Mouse (Mus musculus) cerebellum, adult 18-20 months (tissue): ENCODE data around the gene Atp7b.

ENCODE experiments used
- DNase-seq, 2 experiments: peaks; one replicate each; pipeline ENCODE4 v3.0.0; 2021

The Atp7b gene

GRCm38 (mm10) chr8:22022244-22022643, 37.9 kb downstream of the Atp7b start:
- no peak for DNase-seq

GRCm38 (mm10) chr8:22019498-22019897, 40.6 kb downstream of the Atp7b start:
- no peak for DNase-seq

DNA sequence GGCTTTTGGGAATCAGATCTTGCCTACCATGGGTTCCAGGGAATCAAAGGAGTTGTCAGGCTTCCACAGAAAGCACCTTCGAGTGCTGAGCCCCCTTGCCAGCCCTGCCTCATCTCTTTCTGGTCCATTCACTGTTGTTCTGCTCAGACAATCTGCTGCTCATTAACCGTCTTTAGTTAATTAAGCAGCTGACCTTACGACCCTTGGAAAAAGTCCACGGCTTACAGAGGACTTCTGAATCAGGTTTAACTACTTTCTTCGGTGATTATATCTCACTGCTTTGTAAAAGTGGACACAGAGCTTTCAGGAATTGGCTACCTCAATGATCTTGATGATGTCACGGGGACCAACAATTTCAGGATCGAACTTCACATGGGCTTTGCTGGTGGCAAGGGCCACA, 42.4 kb downstream of the Atp7b start:
- DNase-seq: no peak

- no peak for DNase-seq
Observed at GRCm38 (mm10) chr8:22013034-22013707, 46.9 kb downstream of the Atp7b start.

DNA sequence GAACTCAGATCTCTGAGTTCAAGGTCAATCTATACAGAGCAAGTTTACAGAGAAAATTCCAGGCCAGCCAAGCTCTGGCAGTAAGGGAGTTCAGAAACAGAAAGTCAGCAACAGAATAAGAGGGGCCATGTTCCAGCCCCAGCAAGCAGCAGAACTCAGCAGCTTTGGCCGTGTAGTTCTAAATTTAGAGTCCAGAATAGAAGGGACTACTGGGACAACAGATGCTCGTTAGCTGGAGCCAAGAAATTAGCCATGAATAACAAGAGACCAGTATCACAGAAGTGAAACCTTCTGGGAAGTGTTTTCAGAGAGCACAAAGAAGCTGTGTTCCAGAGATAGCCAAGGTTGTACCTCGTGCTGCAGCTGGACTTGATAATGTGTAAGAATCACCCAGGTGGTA, 50.7 kb downstream of the Atp7b start:
- DNase-seq: peak; percentile 12 to 18

DNA sequence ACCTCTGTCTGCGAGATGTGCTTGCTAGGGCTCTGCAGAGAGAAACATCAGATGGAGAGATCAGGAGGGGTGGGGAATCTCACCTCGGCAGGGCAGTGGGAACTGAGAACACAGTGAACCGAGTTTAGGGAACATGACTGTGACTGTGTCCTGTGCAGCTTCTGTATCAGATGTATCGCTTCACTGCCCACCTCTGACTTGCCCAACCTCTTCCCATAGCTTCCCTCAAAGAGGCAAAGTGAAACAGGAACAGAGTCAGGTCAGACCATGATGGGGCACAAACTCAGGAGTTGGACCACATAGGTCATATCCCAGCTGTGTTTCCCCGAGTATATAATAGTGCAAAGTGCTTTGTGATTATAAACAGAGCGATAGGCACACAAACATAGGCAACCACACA, 53.7 kb downstream of the Atp7b start:
- no peak for DNase-seq

DNA sequence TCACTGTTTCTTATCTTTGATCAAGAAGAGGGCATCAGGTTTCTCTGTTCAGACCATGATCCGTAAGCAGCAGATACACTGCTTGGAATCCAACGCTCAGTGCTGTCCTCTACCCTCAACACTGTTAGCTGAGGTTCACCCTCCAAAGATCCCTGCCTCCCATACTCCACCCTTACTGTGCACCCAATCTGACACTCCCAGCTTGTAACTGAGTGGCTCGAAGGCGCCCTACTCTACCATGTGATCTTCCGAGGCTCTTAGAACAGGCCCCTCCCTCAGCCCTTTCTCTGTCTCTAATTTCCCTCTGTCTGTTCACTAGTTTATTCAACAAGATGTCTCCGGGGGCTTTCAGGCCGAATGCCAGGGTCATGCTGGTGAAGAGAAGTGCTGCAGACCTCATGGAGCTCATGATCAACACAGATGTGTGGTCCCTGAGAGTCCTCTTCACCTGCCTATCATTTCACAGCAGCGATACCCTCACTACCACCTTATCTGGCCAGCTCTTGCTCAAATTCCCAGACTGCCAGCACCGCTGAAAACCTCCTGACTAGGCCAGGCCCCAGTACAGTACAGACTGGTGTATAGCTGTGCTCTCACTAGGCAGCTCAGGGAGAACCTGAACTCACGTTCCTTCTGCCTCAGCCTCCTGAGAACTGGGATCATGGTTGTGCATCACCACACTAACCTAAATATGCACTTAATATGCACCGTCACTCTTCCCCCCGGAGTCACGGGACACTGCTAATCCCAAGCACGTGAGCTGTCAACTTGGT, 55.2 kb downstream of the Atp7b start:
- DNase-seq: no peak

DNA sequence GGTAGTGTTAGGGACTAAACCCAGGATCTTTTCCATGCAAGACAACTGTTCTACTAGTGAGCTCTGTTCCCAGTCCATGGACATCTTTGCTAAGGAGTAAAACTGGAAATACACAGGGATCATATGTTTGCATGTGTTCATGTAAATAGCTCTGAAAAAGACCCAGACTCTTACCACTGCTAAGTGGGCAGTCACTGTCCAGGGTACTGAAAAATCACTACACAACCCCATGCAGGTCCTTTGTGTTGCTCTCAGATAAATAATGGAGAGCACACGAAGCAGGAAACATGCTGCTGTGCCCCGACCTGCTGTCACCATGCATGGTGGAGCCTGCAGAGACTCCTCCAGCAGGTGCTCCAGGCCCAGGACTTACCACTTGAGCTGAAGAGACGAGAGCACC, 64.9 kb downstream of the Atp7b start:
- no peak for DNase-seq

GRCm38 (mm10) chr8:21992184-21992583, 67.9 kb downstream of the Atp7b start:
- peak; percentile 62 to 65 for DNase-seq

GRCm38 (mm10) chr8:21981664-21982337, 78.3 kb downstream of the Atp7b start:
- peak; percentile 37 to 38 for DNase-seq

GRCm38 (mm10) chr8:21978193-21978592, 81.9 kb downstream of the Atp7b start:
- peak in 1 of 2 experiments; percentile 13 for DNase-seq

DNA sequence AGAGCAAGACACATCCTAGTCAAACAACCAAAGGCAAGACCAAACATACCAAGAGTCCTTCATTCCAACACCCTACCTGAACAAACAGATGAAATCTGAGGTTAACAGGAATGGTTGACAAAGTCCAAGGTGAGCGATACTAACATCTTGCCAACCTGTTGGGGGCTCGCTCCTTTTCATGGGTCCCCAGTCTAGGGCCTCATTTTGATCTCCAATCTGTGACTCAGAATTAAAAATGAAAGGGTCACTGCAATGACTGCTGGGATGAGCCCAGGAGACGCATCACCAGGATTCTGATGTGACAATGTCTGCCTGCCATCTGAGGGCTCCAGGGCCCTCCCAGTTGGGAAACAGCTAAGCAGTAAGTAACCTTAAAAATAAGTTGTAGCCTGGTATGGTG, 90.6 kb downstream of the Atp7b start, which contains the start of gene Ccdc70:
Gene Ccdc70 (plus strand): TSS at position 301 of the 400 bp plus-strand sequence.
- no peak for DNase-seq

- DNase-seq: no peak
Observed at GRCm38 (mm10) chr8:21966646-21967045, 93.5 kb downstream of the Atp7b start.

- no peak for DNase-seq
Observed at GRCm38 (mm10) chr8:21958414-21958813, 101.7 kb downstream of the Atp7b start, which contains the start of gene Fam90a1a. Fam90a1a (plus strand) TSS chr8:21958714.

DNA sequence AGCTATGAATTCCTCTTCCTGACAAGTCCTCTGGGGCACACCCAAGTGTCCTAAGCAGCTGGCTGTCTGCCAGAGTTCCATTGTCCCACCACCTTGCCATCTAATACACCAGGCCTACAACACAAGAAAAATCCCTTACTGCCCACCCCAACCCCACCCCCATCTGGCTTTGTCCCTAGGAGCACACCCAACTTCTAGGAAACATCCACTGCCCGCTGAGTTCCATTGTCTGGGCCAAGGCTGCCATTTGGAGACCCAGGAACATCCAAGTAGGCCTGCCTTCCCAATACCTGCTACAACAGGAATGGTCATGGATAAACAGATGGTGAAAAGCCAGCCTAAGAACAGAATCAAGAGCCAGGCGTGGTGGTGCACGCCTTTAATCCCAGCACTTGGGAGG, 103.8 kb downstream of the Atp7b start:
- no peak for DNase-seq

DNA sequence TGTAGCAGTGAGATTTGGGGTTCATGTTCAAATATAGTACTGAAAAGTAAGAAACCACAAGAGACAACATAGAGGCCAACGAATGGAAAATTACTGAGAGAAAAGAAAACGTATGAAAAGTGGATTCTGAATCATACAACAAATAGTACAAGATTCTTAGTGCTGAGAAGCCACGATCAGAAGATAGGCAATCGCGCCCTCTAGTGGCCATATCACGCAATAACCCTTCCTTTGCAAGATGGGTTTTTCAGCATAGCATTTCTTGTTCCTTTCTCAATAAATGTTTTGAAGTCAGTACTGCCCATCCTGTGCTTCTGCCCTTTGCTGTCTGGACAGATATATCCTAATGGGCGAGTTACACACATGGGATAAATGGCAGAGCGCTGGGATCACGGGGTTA, 104.8 kb downstream of the Atp7b start:
- DNase-seq: peak; percentile 8 to 19

DNA sequence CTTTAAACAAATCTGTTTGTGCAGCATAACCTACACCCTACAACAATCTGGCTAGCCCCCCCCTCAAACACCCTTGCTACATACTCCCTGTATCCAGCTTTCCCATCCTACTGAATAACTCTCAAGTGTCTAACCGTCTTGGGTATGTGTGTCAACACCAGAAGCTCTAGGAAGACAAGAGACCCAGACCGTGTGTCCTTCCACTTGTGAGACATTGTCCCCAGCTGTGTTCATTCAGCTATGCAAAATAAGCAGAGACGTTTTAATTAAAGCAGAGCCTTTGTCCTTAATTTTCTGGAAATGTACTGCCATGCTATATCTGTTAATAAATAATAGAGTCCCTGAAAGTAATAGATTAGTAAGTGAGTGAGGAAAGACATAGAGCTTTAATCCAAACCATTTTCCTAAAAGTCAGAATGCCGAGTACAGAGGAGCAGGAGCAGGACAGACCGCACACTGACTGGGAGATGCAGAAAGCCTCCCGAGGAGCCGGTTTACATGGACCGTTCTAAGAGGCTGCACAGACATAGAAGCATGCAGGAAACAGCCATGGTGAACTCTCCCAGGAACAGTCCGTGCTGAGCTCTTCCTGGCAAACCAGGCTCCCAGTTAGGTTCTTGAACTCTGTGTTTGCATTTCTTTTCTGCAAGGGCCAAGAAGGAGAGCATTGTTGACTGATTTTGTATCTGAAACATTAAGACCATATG, 112.6 kb downstream of the Atp7b start:
- no peak for DNase-seq

- no peak for DNase-seq
Observed at GRCm38 (mm10) chr8:21946462-21946861, 113.6 kb downstream of the Atp7b start, which contains the start of gene Defb13. Defb13 (plus strand) TSS chr8:21946762.
